Mouse (Mus musculus) CH12.LX (cell line): ENCODE data around the gene Ugt1a2.

Source experiments
- CHD2 ChIP-seq: IDR thresholded peaks from 2 replicates; pipeline ENCODE4 v1.6.1; 2011; ENCODE audit warnings: low read length, improper control_type of control experiment
- CTCF ChIP-seq, 2 experiments: IDR thresholded peaks in 1 of 2; conservative IDR thresholded peaks in 1 of 2; 2 replicates each; pipeline ENCODE4 v1.5.1; 2011 to 2012; ENCODE audit warnings: low read depth in 2 of 2, low read length in 2 of 2, improper control_type of control experiment in 1 of 2, inconsistent platforms in 1 of 2, mild to moderate bottlenecking in 1 of 2, moderate library complexity in 1 of 2
- E2F4 ChIP-seq: IDR thresholded peaks from 2 replicates; pipeline ENCODE4 v1.6.1; 2011; ENCODE audit warnings: low read depth, low read length, improper control_type of control experiment; ENCODE audit not compliant: insufficient replicate concordance
- EP300 ChIP-seq: IDR thresholded peaks from 2 replicates; pipeline ENCODE4 v1.6.1; 2011; ENCODE audit warnings: low read length, improper control_type of control experiment
- GABPA ChIP-seq: IDR thresholded peaks from 2 replicates; pipeline ENCODE4 v1.6.1; 2012; ENCODE audit warnings: low read depth, low read length, improper control_type of control experiment, inconsistent platforms; ENCODE audit not compliant: insufficient replicate concordance
- HCFC1 ChIP-seq: IDR thresholded peaks from 2 replicates; pipeline ENCODE4 v1.6.1; 2012; ENCODE audit warnings: low read depth, mild to moderate bottlenecking, inconsistent platforms, low read length, improper control_type of control experiment
- JUND ChIP-seq: conservative IDR thresholded peaks from 2 replicates; pipeline ENCODE4 v1.6.1; 2011; ENCODE audit warnings: low read depth, low read length, improper control_type of control experiment
- MAX ChIP-seq: IDR thresholded peaks from 2 replicates; pipeline ENCODE4 v1.6.1; 2011; ENCODE audit warnings: low read length, improper control_type of control experiment
- MEF2A ChIP-seq: IDR thresholded peaks from 2 replicates; pipeline ENCODE4 v1.6.1; 2014; ENCODE audit warnings: low read depth, mild to moderate bottlenecking, inconsistent platforms, low read length, improper control_type of control experiment, borderline replicate concordance
- NELFE ChIP-seq: IDR thresholded peaks from 2 replicates; pipeline ENCODE4 v1.6.1; 2011; ENCODE audit warnings: low read depth, low read length, improper control_type of control experiment
- TBP ChIP-seq: conservative IDR thresholded peaks from 2 replicates; pipeline ENCODE4 v1.6.1; 2011; ENCODE audit warnings: low read depth, low read length, improper control_type of control experiment

DNA sequence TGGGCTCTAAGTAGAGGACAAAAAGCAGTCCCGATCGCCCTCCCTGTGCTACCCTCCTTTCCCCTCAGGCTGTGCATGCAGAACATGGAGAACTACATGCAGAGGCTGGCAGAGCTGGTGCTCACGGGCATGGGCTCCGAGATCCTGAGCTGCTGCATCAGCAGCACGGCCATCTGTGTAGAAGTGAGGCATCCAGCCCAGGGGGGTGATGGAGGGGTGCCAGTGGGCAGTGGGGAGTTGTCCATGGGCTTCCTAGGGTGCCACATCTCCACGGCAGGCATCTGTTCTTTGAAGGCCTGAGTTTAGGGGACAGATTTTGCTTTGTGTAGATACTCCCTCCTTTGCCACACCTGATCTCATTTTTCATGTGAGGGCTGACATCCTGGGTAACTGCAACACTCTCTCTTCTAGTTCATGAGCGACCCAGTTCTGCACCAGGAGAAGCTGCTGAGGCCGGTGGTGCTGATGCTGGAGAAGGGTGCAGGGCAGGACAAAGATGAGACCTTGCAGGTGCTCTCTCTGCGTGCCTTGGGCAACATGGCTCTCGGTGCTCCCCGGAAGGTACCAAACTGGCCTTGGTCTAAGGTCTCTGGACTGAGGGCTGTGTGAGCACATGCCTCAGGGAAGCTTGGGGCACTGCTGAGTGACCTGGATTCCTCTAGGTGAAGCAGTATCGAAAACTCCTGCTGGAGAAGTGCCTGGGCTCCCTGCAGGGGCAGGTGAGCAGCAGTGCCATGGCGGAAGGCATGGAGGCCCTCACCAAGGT, 55.8 kb downstream of the Ugt1a2 start:
- TF ChIP-seq CHD2 (no peak), GABPA (no peak), JUND (no peak), HCFC1 (no peak), CTCF (conservative IDR thresholded peaks at IDR 0.05 in 1 of 2, IDR thresholded peaks at IDR 0.05 in 1 of 2; ENCODE audit: low read depth in 2 of 2, low read length in 2 of 2) (no peak), TBP (no peak), EP300 (no peak), E2F4 (no peak), MAX (no peak), MEF2A (no peak), NELFE (no peak)
